Mouse (Mus musculus): ENCODE measurements around the gene C2. TPM values are rescaled to one million over a fixed set of nuclear protein-coding genes. Genes with fewer than 3 reads are reported as not detected.
A peak's percentile ranks its signal among the peaks of the same experiment; 100 is the strongest.
"Not testable (repeated sequence)": the region's sequence is repeated elsewhere in the genome, so short reads cannot be mapped to it uniquely, and the experiment has no call there.

Gene C2
- total and polyA plus RNA-seq, 2 experiments from 2014 or later, result 2.9 to 7.0 TPM

- H3K4me1 ChIP-seq (ENCODE audit: insufficient read depth, low read length); H3K27me3 ChIP-seq (ENCODE audit: insufficient read depth, low read length); ATAC-seq (ENCODE audit: low FRiP score); H3K36me3 ChIP-seq (ENCODE audit: insufficient read depth, low read length); H3K4me3 ChIP-seq (ENCODE audit: low read depth, low read length); H3K9ac ChIP-seq (replicated peaks; ENCODE audit: low read length, poor library complexity, severe bottlenecking); H3K4me2 ChIP-seq (ENCODE audit: low read depth, low read length, poor library complexity, severe bottlenecking); H3K9me3 ChIP-seq (ENCODE audit: low read length); H3K27ac ChIP-seq (ENCODE audit: low read depth, low read length): not testable (repeated sequence)
- peak; percentile 61 for TF ChIP-seq CTCF (IDR thresholded peaks at IDR 0.05)
- DNase-seq (ENCODE audit: low spot score), result peak; percentile 3
- WGBS, result 62% methylated on average over 12 of the region's 12 CpGs
Observed at GRCm38 (mm10) chr17:34813747-34814146, 84.3 kb downstream of the C2 start.

Small RNA genes within 50 kb of the gene (microRNA-seq; reads per million reads assigned to microRNA genes)
- not detected for gene Mir6970 (ENCODE audit: borderline number of aligned reads)
- gene Mir6971 (ENCODE audit: borderline number of aligned reads), result 2.3 reads per million
- not detected for gene Mir6972 (ENCODE audit: borderline number of aligned reads)

Other genes starting within 250 kb of the C2 start
Only the 30 nearest of the 37 such genes appear.
- gene C4b, start 154.4 kb downstream of the C2 start, total RNA-seq (2014; rRNA removed), result 1.2 and 1.5 TPM in 2 replicates
- gene C4b, start 154.4 kb downstream of the C2 start, polyA plus RNA-seq (2015; fragmentation: Nextera tagmentation; extraction: Ambion mirVana), result 0.67 and 0.76 TPM in 2 replicates
- gene Cyp21a1, start 93.7 kb downstream of the C2 start, total RNA-seq (2014; rRNA removed), result not detected in 2 replicates
- gene Cyp21a1, start 93.7 kb downstream of the C2 start, polyA plus RNA-seq (2015; fragmentation: Nextera tagmentation; extraction: Ambion mirVana), result not detected in 2 replicates
- 25.8 and 30.4 TPM in 2 replicates for gene Stk19, start 61.3 kb downstream of the C2 start, total RNA-seq (2014; rRNA removed)
- gene Stk19, start 61.3 kb downstream of the C2 start, polyA plus RNA-seq (2015; fragmentation: Nextera tagmentation; extraction: Ambion mirVana), result 48.6 and 50.3 TPM in 2 replicates
- gene Dxo, start 61.2 kb downstream of the C2 start, total RNA-seq (2014; rRNA removed), result 34.5 and 40.7 TPM in 2 replicates
- gene Dxo, start 61.2 kb downstream of the C2 start, polyA plus RNA-seq (2015; fragmentation: Nextera tagmentation; extraction: Ambion mirVana), result 56.4 and 59.1 TPM in 2 replicates
- gene Skiv2l, start 48.1 kb downstream of the C2 start, total RNA-seq (2014; rRNA removed), result 81.5 and 98.8 TPM in 2 replicates
- 45.1 and 50.2 TPM in 2 replicates for gene Skiv2l, start 48.1 kb downstream of the C2 start, polyA plus RNA-seq (2015; fragmentation: Nextera tagmentation; extraction: Ambion mirVana)
- gene Nelfe, start 47.9 kb downstream of the C2 start, total RNA-seq (2014; rRNA removed), result 33.1 and 35.1 TPM in 2 replicates
- 57.7 and 60.2 TPM in 2 replicates for gene Nelfe, start 47.9 kb downstream of the C2 start, polyA plus RNA-seq (2015; fragmentation: Nextera tagmentation; extraction: Ambion mirVana)
- gene Cfb, start 35.7 kb downstream of the C2 start, total RNA-seq (2014; rRNA removed), result 0.09 TPM in 1 of 2 replicates, not detected in the other
- 1.0 and 1.9 TPM in 2 replicates for gene Cfb, start 35.7 kb downstream of the C2 start, polyA plus RNA-seq (2015; fragmentation: Nextera tagmentation; extraction: Ambion mirVana)
- gene Zbtb12, start 18.8 kb downstream of the C2 start, total RNA-seq (2014; rRNA removed), result 36.9 and 39.1 TPM in 2 replicates
- 7.0 and 8.1 TPM in 2 replicates for gene Zbtb12, start 18.8 kb downstream of the C2 start, polyA plus RNA-seq (2015; fragmentation: Nextera tagmentation; extraction: Ambion mirVana)
- gene Gm20547, start 16.2 kb downstream of the C2 start, total RNA-seq (2014; rRNA removed), result not detected in 2 replicates
- 0.10 and 0.25 TPM in 2 replicates for gene Gm20547, start 16.2 kb downstream of the C2 start, polyA plus RNA-seq (2015; fragmentation: Nextera tagmentation; extraction: Ambion mirVana)
- gene Ehmt2, start 204 bp upstream of the C2 start, total RNA-seq (2014; rRNA removed), result 312 and 375 TPM in 2 replicates
- gene Ehmt2, start 204 bp upstream of the C2 start, polyA plus RNA-seq (2015; fragmentation: Nextera tagmentation; extraction: Ambion mirVana), result 58.8 and 69.0 TPM in 2 replicates
- 0.49 TPM in 1 of 2 replicates, not detected in the other for gene Slc44a4, start 16.2 kb upstream of the C2 start, total RNA-seq (2014; rRNA removed)
- 0.11 TPM in 1 of 2 replicates, not detected in the other for gene Slc44a4, start 16.2 kb upstream of the C2 start, polyA plus RNA-seq (2015; fragmentation: Nextera tagmentation; extraction: Ambion mirVana)
- 43.3 and 96.3 TPM in 2 replicates for gene Neu1, start 33.0 kb upstream of the C2 start, total RNA-seq (2014; rRNA removed)
- 42.7 and 47.3 TPM in 2 replicates for gene Neu1, start 33.0 kb upstream of the C2 start, polyA plus RNA-seq (2015; fragmentation: Nextera tagmentation; extraction: Ambion mirVana)
- gene Hspa1b, start 61.0 kb upstream of the C2 start, total RNA-seq (2014; rRNA removed), result 16.8 and 18.2 TPM in 2 replicates
- gene Hspa1b, start 61.0 kb upstream of the C2 start, polyA plus RNA-seq (2015; fragmentation: Nextera tagmentation; extraction: Ambion mirVana), result 0.47 and 0.79 TPM in 2 replicates
- not detected in 2 replicates for gene Gm20481, start 71.6 kb upstream of the C2 start, total RNA-seq (2014; rRNA removed)
- not detected in 2 replicates for gene Gm20481, start 71.6 kb upstream of the C2 start, polyA plus RNA-seq (2015; fragmentation: Nextera tagmentation; extraction: Ambion mirVana)
- 34.9 TPM in 2 replicates for gene Hspa1a, start 73.9 kb upstream of the C2 start, total RNA-seq (2014; rRNA removed)
- 18.2 and 19.8 TPM in 2 replicates for gene Hspa1a, start 73.9 kb upstream of the C2 start, polyA plus RNA-seq (2015; fragmentation: Nextera tagmentation; extraction: Ambion mirVana)
- 1.4 and 1.6 TPM in 2 replicates for gene Hspa1l, start 74.4 kb upstream of the C2 start, total RNA-seq (2014; rRNA removed)
- gene Hspa1l, start 74.4 kb upstream of the C2 start, polyA plus RNA-seq (2015; fragmentation: Nextera tagmentation; extraction: Ambion mirVana), result 0.73 and 0.81 TPM in 2 replicates
- gene Lsm2, start 83.6 kb upstream of the C2 start, total RNA-seq (2014; rRNA removed), result 17.6 and 35.3 TPM in 2 replicates
- gene Lsm2, start 83.6 kb upstream of the C2 start, polyA plus RNA-seq (2015; fragmentation: Nextera tagmentation; extraction: Ambion mirVana), result 93.0 and 94.9 TPM in 2 replicates
- gene Vars, start 102.7 kb upstream of the C2 start, total RNA-seq (2014; rRNA removed), result 89.0 and 97.8 TPM in 2 replicates
- gene Vars, start 102.7 kb upstream of the C2 start, polyA plus RNA-seq (2015; fragmentation: Nextera tagmentation; extraction: Ambion mirVana), result 39.7 and 40.9 TPM in 2 replicates
- gene Vwa7, start 118.3 kb upstream of the C2 start, total RNA-seq (2014; rRNA removed), result 0.19 and 0.44 TPM in 2 replicates
- 0.06 and 0.14 TPM in 2 replicates for gene Vwa7, start 118.3 kb upstream of the C2 start, polyA plus RNA-seq (2015; fragmentation: Nextera tagmentation; extraction: Ambion mirVana)
- gene Sapcd1, start 129.8 kb upstream of the C2 start, total RNA-seq (2014; rRNA removed), result 0.38 TPM in 1 of 2 replicates, not detected in the other
- 1.5 and 1.6 TPM in 2 replicates for gene Sapcd1, start 129.8 kb upstream of the C2 start, polyA plus RNA-seq (2015; fragmentation: Nextera tagmentation; extraction: Ambion mirVana)
- gene Msh5, start 148.5 kb upstream of the C2 start, total RNA-seq (2014; rRNA removed), result 1.7 and 3.8 TPM in 2 replicates
- gene Msh5, start 148.5 kb upstream of the C2 start, polyA plus RNA-seq (2015; fragmentation: Nextera tagmentation; extraction: Ambion mirVana), result 1.3 and 1.4 TPM in 2 replicates
- gene Clic1, start 151.7 kb upstream of the C2 start, total RNA-seq (2014; rRNA removed), result 28.0 and 33.4 TPM in 2 replicates
- gene Clic1, start 151.7 kb upstream of the C2 start, polyA plus RNA-seq (2015; fragmentation: Nextera tagmentation; extraction: Ambion mirVana), result 40.0 and 41.9 TPM in 2 replicates
- 159 and 204 TPM in 2 replicates for gene Ddah2, start 160.8 kb upstream of the C2 start, total RNA-seq (2014; rRNA removed)
- 210 and 213 TPM in 2 replicates for gene Ddah2, start 160.8 kb upstream of the C2 start, polyA plus RNA-seq (2015; fragmentation: Nextera tagmentation; extraction: Ambion mirVana)
- 2.4 TPM in 1 of 2 replicates, not detected in the other for gene Ly6g6c, start 167.1 kb upstream of the C2 start, total RNA-seq (2014; rRNA removed)
- gene Ly6g6c, start 167.1 kb upstream of the C2 start, polyA plus RNA-seq (2015; fragmentation: Nextera tagmentation; extraction: Ambion mirVana), result not detected in 2 replicates
- not detected in 2 replicates for gene Mpig6b, start 167.9 kb upstream of the C2 start, total RNA-seq (2014; rRNA removed)
- gene Mpig6b, start 167.9 kb upstream of the C2 start, polyA plus RNA-seq (2015; fragmentation: Nextera tagmentation; extraction: Ambion mirVana), result not detected in 2 replicates
- gene Ly6g6e, start 178.6 kb upstream of the C2 start, total RNA-seq (2014; rRNA removed), result not detected in 2 replicates
- gene Ly6g6e, start 178.6 kb upstream of the C2 start, polyA plus RNA-seq (2015; fragmentation: Nextera tagmentation; extraction: Ambion mirVana), result 0.31 TPM in 1 of 2 replicates, not detected in the other
- 1.4 TPM in 1 of 2 replicates, not detected in the other for gene Ly6g6d, start 179.8 kb upstream of the C2 start, total RNA-seq (2014; rRNA removed)
- gene Ly6g6d, start 179.8 kb upstream of the C2 start, polyA plus RNA-seq (2015; fragmentation: Nextera tagmentation; extraction: Ambion mirVana), result 0.98 and 1.1 TPM in 2 replicates
- not detected in 2 replicates for gene Ly6g6f, start 187.3 kb upstream of the C2 start, total RNA-seq (2014; rRNA removed)
- gene Ly6g6f, start 187.3 kb upstream of the C2 start, polyA plus RNA-seq (2015; fragmentation: Nextera tagmentation; extraction: Ambion mirVana), result not detected in 2 replicates
- 98.9 and 151 TPM in 2 replicates for gene Abhd16a, start 191.0 kb upstream of the C2 start, total RNA-seq (2014; rRNA removed)
- gene Abhd16a, start 191.0 kb upstream of the C2 start, polyA plus RNA-seq (2015; fragmentation: Nextera tagmentation; extraction: Ambion mirVana), result 122 and 128 TPM in 2 replicates
- not detected in 2 replicates for gene Ly6g5c, start 210.0 kb upstream of the C2 start, total RNA-seq (2014; rRNA removed)
- gene Ly6g5c, start 210.0 kb upstream of the C2 start, polyA plus RNA-seq (2015; fragmentation: Nextera tagmentation; extraction: Ambion mirVana), result not detected in 2 replicates